Mouse (Mus musculus): ENCODE results near the gene Prpsap2.

DNA sequence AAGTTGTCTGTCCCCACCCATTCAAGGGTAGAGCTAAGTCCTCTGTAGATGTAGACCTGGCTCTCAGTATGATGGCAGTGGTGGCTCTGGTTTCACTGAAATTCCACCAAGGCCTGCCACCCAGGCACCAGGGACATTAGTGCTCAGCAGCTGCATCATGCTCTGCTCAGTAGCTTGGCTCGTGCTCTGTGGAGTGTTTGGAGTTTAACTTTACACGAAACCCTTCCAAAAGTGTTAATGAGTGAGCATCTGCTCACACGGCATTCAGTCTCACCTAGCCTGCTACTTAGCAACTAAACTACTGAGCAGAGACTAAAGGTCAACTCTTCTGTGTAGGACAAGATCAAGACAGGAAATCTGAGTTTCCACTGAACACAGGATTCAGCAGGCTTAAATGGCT, 41.3 kb downstream of the Prpsap2 start, which contains the start of gene Slc5a10:
- TF ChIP-seq POLR2A (IDR thresholded peaks at IDR 0.05; ENCODE audit: extremely low read depth, insufficient read depth, low read length) (no peak), CTCF (IDR thresholded peaks at IDR 0.05; ENCODE audit: low read depth, low read length) (no peak)
